Mouse (Mus musculus): ENCODE results near the gene Pip4k2a. TPM values are rescaled to one million over a fixed set of nuclear protein-coding genes. Genes with fewer than 3 reads are reported as not detected.

Pip4k2a gene
- polyA plus RNA-seq, 1 experiment, result 8.7 TPM

- no peaks in the 10 kb centered on the region for H3K27me3 ChIP-seq (ENCODE audit: control insufficient read depth, insufficient read depth, insufficient read length)
- no peaks in the 10 kb centered on the region for H3K79me2 ChIP-seq (ENCODE audit: control insufficient read depth, insufficient read depth)
- TF ChIP-seq USF1 (IDR thresholded peaks at IDR 0.05; ENCODE audit: low read depth) (no peak), MYOD1 (IDR thresholded peaks at IDR 0.05; ENCODE audit: control insufficient read depth, insufficient read length, low read depth) (no peak), MYOG (IDR thresholded peaks at IDR 0.05; ENCODE audit: control insufficient read depth, extremely low read depth, insufficient read length) (no peak), CEBPB (IDR thresholded peaks at IDR 0.05; ENCODE audit: low read depth) (no peak), FOSL1 (IDR thresholded peaks at IDR 0.05; ENCODE audit: insufficient read depth, low read length, poor library complexity, severe bottlenecking) (no peak), CTCF (IDR thresholded peaks at IDR 0.05; ENCODE audit: control insufficient read depth, insufficient read depth, insufficient read length) (no peak), MAX (IDR thresholded peaks at IDR 0.05) (no peak)
- no peak overlapping the region for H3ac ChIP-seq (ENCODE audit: control insufficient read depth, insufficient read length, low read depth)
- H3K4me3 ChIP-seq (ENCODE audit: insufficient read depth, poor library complexity, severe bottlenecking), result no peak overlapping the region
- H3K79me3 ChIP-seq (ENCODE audit: low read depth), result peaks cover 3% of the 10 kb centered on the region
- H3K36me3 ChIP-seq (ENCODE audit: control insufficient read depth, insufficient read depth), result no peaks in the 10 kb centered on the region
Observed at GRCm38 (mm10) chr2:18911251-18911934, 86.5 kb downstream of the Pip4k2a start.

GRCm38 (mm10) chr2:18910209-18910608, 87.7 kb downstream of the Pip4k2a start:
- no peak overlapping the region for H3ac ChIP-seq (ENCODE audit: control insufficient read depth, insufficient read length, low read depth)
- no peaks in the 10 kb centered on the region for H3K27me3 ChIP-seq (ENCODE audit: control insufficient read depth, insufficient read depth, insufficient read length)
- H3K79me3 ChIP-seq (ENCODE audit: low read depth), result peaks cover 2% of the 10 kb centered on the region
- no peak overlapping the region for H3K4me3 ChIP-seq (ENCODE audit: insufficient read depth, poor library complexity, severe bottlenecking)
- no peak for TF ChIP-seq CTCF (IDR thresholded peaks at IDR 0.05; ENCODE audit: control insufficient read depth, insufficient read depth, insufficient read length)
- TF ChIP-seq FOSL1 (IDR thresholded peaks at IDR 0.05; ENCODE audit: insufficient read depth, low read length, poor library complexity, severe bottlenecking), result no peak
- no peak for TF ChIP-seq USF1 (IDR thresholded peaks at IDR 0.05; ENCODE audit: low read depth)
- no peak for TF ChIP-seq MYOG (IDR thresholded peaks at IDR 0.05; ENCODE audit: control insufficient read depth, extremely low read depth, insufficient read length)
- no peak for TF ChIP-seq CEBPB (IDR thresholded peaks at IDR 0.05; ENCODE audit: low read depth)
- no peak for TF ChIP-seq MAX (IDR thresholded peaks at IDR 0.05)
- no peak for TF ChIP-seq MYOD1 (IDR thresholded peaks at IDR 0.05; ENCODE audit: control insufficient read depth, insufficient read length, low read depth)
- peaks cover 1% of the 10 kb centered on the region for H3K36me3 ChIP-seq (ENCODE audit: control insufficient read depth, insufficient read depth)
- H3K79me2 ChIP-seq (ENCODE audit: control insufficient read depth, insufficient read depth), result no peaks in the 10 kb centered on the region

DNA sequence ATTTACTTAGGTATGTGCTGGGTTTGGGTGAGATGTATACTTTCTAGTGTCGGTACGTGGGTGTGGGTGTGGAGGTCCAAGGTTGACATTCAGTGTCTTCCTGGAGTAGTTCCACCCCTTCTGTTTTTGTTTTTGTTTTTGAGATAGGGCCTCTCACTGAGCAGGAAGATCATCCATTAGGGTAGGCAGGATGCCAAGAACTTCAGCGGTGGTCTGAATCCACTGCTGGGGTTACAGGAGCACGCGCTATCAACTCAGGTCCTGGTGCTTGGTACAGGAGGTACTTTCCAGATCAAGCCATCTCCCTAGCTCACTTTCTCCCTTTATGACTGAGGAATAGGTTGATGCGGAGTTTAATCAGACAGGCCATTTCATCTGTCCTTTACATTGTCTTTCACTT, 88.2 kb downstream of the Pip4k2a start:
- H3K4me3 ChIP-seq (ENCODE audit: insufficient read depth, poor library complexity, severe bottlenecking), result no peak overlapping the region
- TF ChIP-seq MAX (IDR thresholded peaks at IDR 0.05), result no peak
- no peak for TF ChIP-seq CEBPB (IDR thresholded peaks at IDR 0.05; ENCODE audit: low read depth)
- no peak for TF ChIP-seq CTCF (IDR thresholded peaks at IDR 0.05; ENCODE audit: control insufficient read depth, insufficient read depth, insufficient read length)
- TF ChIP-seq MYOD1 (IDR thresholded peaks at IDR 0.05; ENCODE audit: control insufficient read depth, insufficient read length, low read depth), result no peak
- no peak for TF ChIP-seq USF1 (IDR thresholded peaks at IDR 0.05; ENCODE audit: low read depth)
- TF ChIP-seq FOSL1 (IDR thresholded peaks at IDR 0.05; ENCODE audit: insufficient read depth, low read length, poor library complexity, severe bottlenecking), result no peak
- TF ChIP-seq MYOG (IDR thresholded peaks at IDR 0.05; ENCODE audit: control insufficient read depth, extremely low read depth, insufficient read length), result no peak
- H3K79me2 ChIP-seq (ENCODE audit: control insufficient read depth, insufficient read depth), result no peaks in the 10 kb centered on the region
- no peaks in the 10 kb centered on the region for H3K27me3 ChIP-seq (ENCODE audit: control insufficient read depth, insufficient read depth, insufficient read length)
- H3ac ChIP-seq (ENCODE audit: control insufficient read depth, insufficient read length, low read depth), result no peak overlapping the region
- H3K79me3 ChIP-seq (ENCODE audit: low read depth), result peaks cover 2% of the 10 kb centered on the region
- H3K36me3 ChIP-seq (ENCODE audit: control insufficient read depth, insufficient read depth), result peaks cover 6% of the 10 kb centered on the region

- H3K4me3 ChIP-seq (ENCODE audit: insufficient read depth, poor library complexity, severe bottlenecking), result no peak overlapping the region
- no peak for TF ChIP-seq CEBPB (IDR thresholded peaks at IDR 0.05; ENCODE audit: low read depth)
- TF ChIP-seq MAX (IDR thresholded peaks at IDR 0.05), result no peak
- TF ChIP-seq FOSL1 (IDR thresholded peaks at IDR 0.05; ENCODE audit: insufficient read depth, low read length, poor library complexity, severe bottlenecking), result no peak
- TF ChIP-seq MYOG (IDR thresholded peaks at IDR 0.05; ENCODE audit: control insufficient read depth, extremely low read depth, insufficient read length), result no peak
- no peaks in the 10 kb centered on the region for H3K27me3 ChIP-seq (ENCODE audit: control insufficient read depth, insufficient read depth, insufficient read length)
Observed at GRCm38 (mm10) chr2:18907269-18907668, 90.7 kb downstream of the Pip4k2a start.

GRCm38 (mm10) chr2:18906421-18907084, 91.4 kb downstream of the Pip4k2a start:
- TF ChIP-seq CTCF (IDR thresholded peaks at IDR 0.05; ENCODE audit: control insufficient read depth, insufficient read depth, insufficient read length) (no peak), MYOD1 (IDR thresholded peaks at IDR 0.05; ENCODE audit: control insufficient read depth, insufficient read length, low read depth) (no peak), MAX (IDR thresholded peaks at IDR 0.05) (no peak), USF1 (IDR thresholded peaks at IDR 0.05; ENCODE audit: low read depth) (no peak), FOSL1 (IDR thresholded peaks at IDR 0.05; ENCODE audit: insufficient read depth, low read length, poor library complexity, severe bottlenecking) (no peak), MYOG (IDR thresholded peaks at IDR 0.05; ENCODE audit: control insufficient read depth, extremely low read depth, insufficient read length) (no peak), CEBPB (IDR thresholded peaks at IDR 0.05; ENCODE audit: low read depth) (no peak)

More at GRCm38 (mm10) chr2:18907269-18907668, 90.7 kb downstream of the Pip4k2a start:
- Histone ChIP-seq H3ac (ENCODE audit: control insufficient read depth, insufficient read length, low read depth) (no peak overlapping the region), H3K36me3 (ENCODE audit: control insufficient read depth, insufficient read depth) (peaks cover 6% of the 10 kb centered on the region), H3K79me3 (ENCODE audit: low read depth) (no peaks in the 10 kb centered on the region), H3K79me2 (ENCODE audit: control insufficient read depth, insufficient read depth) (no peaks in the 10 kb centered on the region)

More at GRCm38 (mm10) chr2:18906421-18907084, 91.4 kb downstream of the Pip4k2a start:
- Histone ChIP-seq H3ac (ENCODE audit: control insufficient read depth, insufficient read length, low read depth) (no peak overlapping the region), H3K4me3 (ENCODE audit: insufficient read depth, poor library complexity, severe bottlenecking) (no peak overlapping the region), H3K79me3 (ENCODE audit: low read depth) (no peaks in the 10 kb centered on the region), H3K27me3 (ENCODE audit: control insufficient read depth, insufficient read depth, insufficient read length) (no peaks in the 10 kb centered on the region), H3K36me3 (ENCODE audit: control insufficient read depth, insufficient read depth) (peaks cover 6% of the 10 kb centered on the region), H3K79me2 (ENCODE audit: control insufficient read depth, insufficient read depth) (no peaks in the 10 kb centered on the region)

Measured in C2C12 (cell line).